Mouse (Mus musculus): ENCODE results near the gene Lrrc63. TPM values are rescaled to one million over a fixed set of nuclear protein-coding genes. Genes with fewer than 3 reads are reported as not detected.
"Not testable (repeated sequence)": the region's sequence is repeated elsewhere in the genome, so short reads cannot be mapped to it uniquely, and the experiment has no call there.

Lrrc63 gene
- total RNA-seq, 2 experiments from 2014 or later, result not detected

DNA sequence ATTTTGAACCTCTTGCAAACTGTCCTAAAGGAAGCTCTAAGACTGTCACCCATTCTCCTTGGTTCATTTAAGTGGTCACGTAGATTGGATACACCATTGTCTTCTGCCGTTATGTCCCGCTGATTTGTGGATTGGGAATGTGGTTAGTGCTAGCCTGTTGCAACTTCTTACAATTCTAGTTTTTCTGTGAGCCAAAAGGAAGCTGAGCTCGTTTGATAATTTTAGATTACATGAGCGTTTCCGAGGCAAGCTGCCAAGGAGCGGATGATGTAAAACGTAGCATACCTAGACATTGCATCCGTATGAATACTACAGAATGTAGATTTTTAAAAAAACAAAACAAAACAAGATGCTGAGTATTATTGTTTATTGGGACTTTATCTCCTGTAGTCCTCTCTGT is 17.5 kb upstream of the Lrrc63 start:
- intact Hi-C loops (cut with DNase I), result no loop called here
- peak; percentile 23 to 67 for DNase-seq (ENCODE audit: extremely low spot score in 1 of 2, low spot score in 2 of 2)

DNA sequence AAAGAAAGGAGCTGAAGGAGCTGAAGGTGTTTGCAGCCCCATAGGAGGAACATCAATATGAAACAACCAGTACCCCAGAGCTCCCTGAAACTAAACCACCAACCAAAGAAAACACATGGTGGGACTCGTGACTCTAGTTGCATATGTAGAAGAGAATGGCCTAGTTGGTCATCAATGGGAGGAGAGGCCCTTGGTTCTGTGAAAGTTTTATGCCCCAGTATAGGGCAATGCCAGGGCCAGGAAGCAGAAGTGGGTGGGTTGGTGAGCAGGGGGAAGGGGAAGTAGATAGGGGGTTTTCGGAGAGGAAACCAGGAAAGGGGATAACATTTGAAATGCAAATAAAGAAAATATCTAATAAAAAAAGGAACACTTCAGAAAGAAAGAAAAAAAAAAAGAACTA is 17.0 kb upstream of the Lrrc63 start:
- intact Hi-C loops (cut with DNase I), result not testable (repeated sequence)

DNA sequence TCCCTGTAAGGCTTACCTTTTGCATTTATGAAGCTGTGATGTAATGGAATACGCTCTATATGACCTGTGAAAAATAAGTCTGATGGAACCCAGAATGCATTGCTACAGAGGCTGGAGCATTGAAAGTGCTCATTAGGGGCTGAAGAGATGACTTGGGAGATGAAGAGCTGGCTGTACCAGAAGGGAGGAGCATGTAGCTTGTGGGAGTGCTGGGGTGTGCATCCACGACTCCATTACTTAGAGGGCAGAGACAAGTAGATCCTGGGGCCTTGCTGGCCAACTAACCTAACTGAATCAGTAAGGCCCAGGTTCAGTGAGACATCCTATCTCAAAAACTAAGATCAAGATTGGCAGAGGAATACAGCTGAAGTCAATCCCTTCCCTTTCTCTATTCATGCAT is 8.5 kb upstream of the Lrrc63 start:
- no peak for DNase-seq (ENCODE audit: extremely low spot score in 1 of 2, low spot score in 2 of 2)
- intact Hi-C loops (cut with DNase I), result no loop called here

More for the DNA sequence above, 17.0 kb upstream of the Lrrc63 start:
- not testable (repeated sequence) for DNase-seq (ENCODE audit: extremely low spot score in 1 of 2, low spot score in 2 of 2)

DNA sequence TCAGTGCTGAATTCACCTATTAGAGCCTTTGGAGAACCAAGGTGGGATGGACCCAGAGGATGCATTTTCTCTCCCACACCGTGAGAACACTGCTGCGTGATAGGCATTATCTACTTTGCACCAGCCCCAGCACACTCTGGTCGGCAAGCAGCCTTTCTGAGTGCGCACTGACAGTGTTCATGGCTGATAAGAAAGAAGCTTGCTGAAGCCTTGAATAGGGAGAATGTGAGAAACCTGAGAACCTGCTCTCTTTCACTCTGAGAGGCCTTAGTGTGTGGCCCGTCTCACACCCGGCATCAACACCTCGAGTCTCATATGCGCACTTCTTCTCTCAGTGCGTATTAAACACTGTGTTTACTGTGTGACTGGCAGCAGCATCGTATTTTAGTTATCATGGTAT is 7.8 kb upstream of the Lrrc63 start:
- intact Hi-C loops (cut with DNase I), result no loop called here
- DNase-seq (ENCODE audit: extremely low spot score in 1 of 2, low spot score in 2 of 2), result no peak

DNA sequence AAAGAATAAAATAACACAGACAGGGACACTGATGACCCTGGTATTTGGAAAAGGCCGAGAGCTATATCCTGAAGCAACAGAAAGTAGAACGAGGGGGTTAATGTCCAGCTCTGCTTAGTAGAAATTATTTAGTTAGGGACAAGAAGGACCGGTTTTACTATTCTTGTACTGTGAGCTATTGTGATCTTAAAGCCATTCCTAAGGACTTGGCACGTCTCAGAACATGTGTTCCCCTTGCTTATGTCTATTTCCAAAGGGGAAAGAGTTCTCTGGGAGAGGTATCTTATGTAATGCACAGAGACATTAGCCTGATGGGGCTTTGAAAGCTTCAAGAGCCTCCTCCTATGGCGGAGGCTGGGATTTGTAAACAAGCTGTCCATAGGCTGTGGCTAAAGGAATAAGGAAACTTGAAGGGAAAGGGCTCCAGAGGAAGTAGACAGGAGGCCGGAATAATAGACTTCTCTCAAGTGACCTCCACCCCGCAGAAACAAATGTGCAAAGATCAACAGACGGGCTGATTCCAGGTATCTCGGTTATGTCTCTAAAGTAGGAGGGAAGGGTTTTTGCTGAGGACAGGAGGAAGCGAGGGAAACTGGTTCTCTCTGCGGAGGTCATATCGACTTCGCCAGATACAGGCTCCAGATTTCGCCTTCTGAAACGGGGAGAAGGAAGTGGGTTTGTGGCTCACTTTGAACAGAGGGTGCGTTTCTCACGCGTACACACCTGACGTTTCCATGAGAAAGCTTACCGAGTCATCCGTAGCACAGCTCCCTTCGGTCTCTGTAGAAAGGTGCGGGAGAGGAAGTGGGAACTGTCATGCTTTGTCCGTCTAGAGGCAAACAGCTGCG is 5.7 kb upstream of the Lrrc63 start:
- intact Hi-C loops (cut with DNase I), result no loop called here
- no peak for DNase-seq (ENCODE audit: extremely low spot score in 1 of 2, low spot score in 2 of 2)

DNA sequence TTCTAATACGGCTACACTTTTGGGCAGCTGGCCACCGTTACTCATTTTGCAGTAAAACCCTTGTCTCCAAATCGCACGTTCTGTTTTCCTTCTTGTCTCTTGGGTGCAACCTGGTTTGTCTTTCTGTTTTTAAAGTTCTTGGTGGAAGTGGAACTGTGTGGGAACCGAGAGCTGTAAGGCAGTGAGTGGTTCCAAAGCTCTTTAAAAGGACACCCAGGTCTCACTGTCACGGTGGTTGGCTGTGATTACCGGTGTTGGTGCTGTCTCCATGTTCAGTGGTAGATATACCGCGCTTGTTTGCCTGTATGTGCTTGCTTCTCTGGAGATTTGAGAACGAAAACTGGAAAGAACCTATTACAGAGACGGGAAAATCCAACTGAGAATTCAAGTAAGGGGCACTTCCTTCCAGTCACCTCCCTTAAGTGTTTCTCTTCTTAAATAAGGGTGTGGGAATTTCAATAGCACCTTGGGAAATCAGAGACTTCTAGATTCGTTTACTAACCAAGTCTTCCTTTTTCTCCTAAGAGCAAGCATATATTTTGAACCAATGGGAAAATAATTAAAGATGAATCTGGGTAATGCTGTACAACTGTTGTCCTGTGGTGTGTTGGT is 749 bp upstream of the Lrrc63 start:
- intact Hi-C loops (cut with DNase I), result loop anchor here (5.0 kb wide), 1 partner anchor 64 kb away; no protein-coding TSS in a partner anchor
- no peak for DNase-seq (ENCODE audit: extremely low spot score in 1 of 2, low spot score in 2 of 2)

DNA sequence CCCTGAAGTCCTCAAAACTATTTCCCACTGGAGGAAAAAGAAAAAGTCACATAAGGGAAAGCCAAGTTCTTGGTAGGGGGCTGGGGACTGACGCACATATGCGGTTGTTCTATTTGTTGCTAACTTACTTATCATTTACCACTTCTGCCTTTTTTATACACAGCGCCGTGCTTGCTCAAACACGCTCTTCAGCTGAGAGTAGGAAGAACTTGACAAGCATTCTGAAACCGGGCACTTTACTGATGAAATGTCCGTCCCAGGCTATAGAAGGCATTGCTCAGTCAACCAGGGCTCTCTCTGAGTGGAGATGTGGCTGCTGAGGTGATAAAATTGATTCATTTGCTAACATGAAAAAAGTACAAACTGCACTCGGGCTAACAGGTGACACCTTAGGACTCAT is 9.0 kb downstream of the Lrrc63 start:
- DNase-seq (ENCODE audit: extremely low spot score in 1 of 2, low spot score in 2 of 2), result no peak
- intact Hi-C loops (cut with DNase I), result no loop called here

DNA sequence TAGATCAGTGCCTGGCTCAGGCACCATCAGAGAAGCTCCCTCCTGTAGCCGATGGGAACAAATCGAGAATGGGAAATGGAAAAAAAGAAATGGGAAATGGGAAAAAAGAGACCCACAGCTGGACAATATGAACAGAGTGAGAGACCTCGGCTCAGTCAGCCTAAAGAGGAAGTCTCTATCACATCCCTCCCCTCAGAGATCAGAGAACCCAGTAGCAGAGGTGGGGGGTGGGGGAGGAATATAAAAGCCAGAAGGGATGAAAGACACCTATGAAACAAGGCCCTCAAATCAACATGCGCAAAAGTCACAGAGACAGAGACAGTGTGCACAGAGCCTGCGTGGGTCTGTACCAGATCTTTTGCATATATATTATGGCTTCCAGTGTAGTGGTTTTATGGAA is 27.7 kb downstream of the Lrrc63 start:
- intact Hi-C loops (cut with DNase I), result no loop called here
- DNase-seq (ENCODE audit: extremely low spot score in 1 of 2, low spot score in 2 of 2), result no peak

DNA sequence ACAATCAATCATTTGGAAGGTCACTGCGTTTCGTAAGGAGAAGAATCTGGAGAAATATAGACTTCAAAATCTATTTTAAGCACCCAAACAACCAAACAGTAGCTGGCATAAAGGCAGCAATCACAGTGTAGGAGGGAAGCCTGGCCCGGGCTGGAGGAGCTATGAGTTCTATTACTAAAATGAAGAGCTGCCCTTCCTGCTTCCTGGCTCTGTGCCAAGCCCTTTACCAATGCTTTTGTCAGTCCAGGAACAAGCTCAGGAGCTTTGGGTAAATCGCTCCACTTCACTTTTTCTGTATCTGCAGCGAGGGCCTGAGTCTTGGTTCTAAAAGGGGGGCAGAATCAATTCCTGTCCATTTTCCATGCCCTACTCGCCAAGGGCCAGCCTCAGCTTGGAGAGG is 52.7 kb downstream of the Lrrc63 start:
- no peak for DNase-seq (ENCODE audit: extremely low spot score in 1 of 2, low spot score in 2 of 2)
- intact Hi-C loops (cut with DNase I), result no loop called here

DNA sequence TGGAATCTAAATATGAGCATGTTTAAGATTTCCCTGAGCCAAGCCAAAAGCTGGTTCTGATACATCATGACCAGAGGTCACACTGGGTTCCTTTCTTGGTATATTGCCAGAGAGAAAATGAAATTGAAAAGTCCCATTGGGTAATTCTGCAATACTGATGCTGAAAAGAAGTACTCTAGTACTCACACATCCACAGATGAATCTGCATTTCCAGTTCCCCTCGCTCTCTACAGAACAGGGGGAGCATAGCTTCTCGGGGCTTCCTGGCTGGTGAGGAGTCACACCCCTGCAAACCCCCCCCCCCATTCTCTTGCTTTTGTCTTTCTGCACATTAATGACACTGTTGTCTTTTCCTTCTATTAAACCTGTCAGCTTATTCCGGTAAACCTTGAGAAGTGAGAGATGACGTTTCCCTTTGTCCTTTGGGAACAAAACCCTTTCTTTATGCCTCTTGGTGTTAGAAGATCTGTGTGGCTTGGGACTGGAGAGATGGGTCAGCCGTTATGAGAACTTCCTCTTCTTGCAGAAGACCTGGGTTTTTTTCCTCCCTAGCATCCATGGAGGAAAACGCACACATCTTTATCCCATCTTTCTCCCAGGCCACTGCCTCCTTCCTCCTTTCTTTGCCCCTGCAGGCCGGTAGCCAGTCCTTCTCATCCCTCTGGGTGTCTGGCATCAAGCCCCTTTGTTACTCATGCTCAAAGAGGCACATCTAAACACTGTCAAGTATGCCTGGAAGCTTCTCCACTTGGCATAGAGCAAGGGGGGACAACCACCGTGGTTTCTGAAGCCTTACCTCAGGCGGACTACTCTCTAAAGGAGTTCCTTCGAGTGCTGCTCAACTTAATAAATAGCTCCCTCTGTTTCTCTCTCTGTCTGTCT is 55.1 kb downstream of the Lrrc63 start:
- no peak for DNase-seq (ENCODE audit: extremely low spot score in 1 of 2, low spot score in 2 of 2)

DNA sequence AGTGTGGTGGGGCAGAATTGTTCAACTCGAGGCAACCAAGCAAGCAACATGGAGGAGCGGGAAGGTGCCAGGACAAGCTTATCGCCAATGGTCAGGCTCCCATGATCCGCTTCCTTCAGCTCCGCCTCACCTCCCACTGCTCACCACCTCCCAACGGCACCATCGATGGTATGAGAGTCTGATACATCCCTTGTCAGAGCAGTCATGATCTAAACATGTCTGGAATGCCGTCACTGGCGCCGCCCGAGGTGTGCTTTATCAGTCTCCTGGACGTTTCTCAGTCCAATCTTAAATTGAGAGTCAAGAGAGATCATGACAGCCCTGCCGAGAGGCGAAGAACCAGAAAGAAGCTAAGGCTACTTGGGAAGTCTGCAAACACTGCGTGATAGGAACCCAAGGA is 59.6 kb downstream of the Lrrc63 start:
- DNase-seq (ENCODE audit: extremely low spot score in 1 of 2, low spot score in 2 of 2), result no peak
- intact Hi-C loops (cut with DNase I), result no loop called here

More for the DNA sequence above, 55.1 kb downstream of the Lrrc63 start:
- intact Hi-C loops (cut with DNase I), result no loop called here

DNA sequence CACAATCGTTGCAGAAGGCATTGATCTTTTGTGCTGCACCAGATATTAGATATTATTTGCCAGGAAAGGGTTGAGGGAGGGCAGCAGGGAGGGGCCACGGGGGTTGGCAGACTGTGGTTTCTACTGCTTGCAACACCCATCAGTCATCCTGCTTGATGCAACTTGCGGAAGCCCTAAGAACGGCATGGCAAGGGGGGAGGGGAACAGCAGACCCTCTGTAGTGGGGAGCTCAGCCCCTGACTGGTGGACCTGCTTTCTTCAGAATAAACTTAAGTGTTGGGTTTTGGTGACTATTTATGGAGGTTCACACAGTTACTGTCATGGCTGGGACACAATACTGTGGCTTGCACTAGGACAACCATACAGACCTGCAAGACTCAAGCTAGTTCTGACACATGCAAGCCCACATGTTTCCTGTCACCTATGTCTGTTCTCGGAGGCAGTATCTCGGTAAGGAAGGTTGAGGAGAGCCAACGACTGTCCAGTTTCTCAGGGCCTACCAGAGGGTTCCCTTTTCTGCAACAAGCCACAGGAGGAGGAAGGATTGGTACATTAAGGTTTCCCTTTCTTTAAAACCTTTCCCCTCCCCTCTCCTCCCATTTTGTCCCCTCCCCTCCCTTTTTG is 61.2 kb downstream of the Lrrc63 start:
- intact Hi-C loops (cut with DNase I), result loop anchor here (5.0 to 10.0 kb wide), 2 partner anchors 63 to 265 kb away; partner anchors contain the start of genes Lcp1 and Lrrc63
- no peak for DNase-seq (ENCODE audit: extremely low spot score in 1 of 2, low spot score in 2 of 2)

DNA sequence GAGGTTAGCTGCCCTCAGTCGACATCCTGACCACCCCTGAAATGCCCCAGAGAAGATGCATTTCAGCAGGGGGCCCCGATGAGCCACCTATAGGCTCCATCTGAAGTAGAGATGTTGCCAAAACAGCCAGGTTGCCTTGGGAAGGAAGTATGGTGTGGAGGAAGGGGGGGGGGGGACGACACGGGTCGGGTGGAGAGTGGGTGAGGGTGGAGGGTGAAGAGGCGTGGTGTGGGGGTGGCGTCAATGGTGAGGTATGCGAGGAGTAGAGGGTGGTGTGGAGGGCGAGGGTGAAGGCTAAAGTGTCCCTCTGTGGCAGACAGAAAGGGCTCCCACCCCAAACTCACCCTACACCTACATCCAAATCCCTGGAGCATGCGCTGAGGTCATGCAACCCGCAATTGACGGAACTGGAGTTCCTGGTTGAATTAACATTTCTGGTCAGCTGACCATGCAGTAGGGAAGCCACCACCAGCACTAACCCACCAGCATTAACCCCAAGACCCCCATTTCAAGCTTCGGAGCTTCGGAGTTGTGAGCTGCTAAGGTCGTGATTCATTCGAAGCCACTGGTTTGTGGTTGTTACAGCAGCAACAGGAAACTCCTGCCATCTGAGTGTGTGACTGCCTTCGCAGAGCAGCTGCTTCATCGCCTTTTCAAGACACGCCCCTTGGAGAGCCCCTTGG is 62.1 kb downstream of the Lrrc63 start:
- intact Hi-C loops (cut with DNase I), result loop anchor here (5.0 to 10.0 kb wide), 2 partner anchors 64 to 266 kb away; partner anchors contain the start of genes Lcp1 and Lrrc63
- DNase-seq (ENCODE audit: extremely low spot score in 1 of 2, low spot score in 2 of 2), result no peak

DNA sequence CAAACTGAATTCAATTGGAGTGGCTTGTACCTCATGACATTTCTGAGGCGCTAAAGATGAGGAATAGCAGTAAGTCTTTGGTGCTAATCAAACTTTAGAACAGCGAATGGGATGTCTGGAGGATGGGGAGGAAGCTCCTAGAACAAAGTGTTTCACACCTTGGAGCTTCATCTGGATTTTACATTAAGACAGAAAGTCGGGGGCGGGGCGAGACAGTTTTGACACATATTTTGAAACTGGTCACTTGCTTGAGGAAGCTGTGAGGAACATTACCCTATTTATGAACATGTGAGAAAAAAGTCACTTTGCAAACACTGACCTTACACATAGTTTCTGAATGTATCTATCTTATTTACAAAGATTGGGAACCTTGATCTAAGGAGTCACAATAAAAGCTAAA is 65.5 kb downstream of the Lrrc63 start:
- DNase-seq (ENCODE audit: extremely low spot score in 1 of 2, low spot score in 2 of 2), result no peak
- intact Hi-C loops (cut with DNase I), result loop anchor here (5.0 to 10.0 kb wide), 2 partner anchors 67 to 270 kb away; partner anchors contain the start of genes Lcp1 and Lrrc63

DNA sequence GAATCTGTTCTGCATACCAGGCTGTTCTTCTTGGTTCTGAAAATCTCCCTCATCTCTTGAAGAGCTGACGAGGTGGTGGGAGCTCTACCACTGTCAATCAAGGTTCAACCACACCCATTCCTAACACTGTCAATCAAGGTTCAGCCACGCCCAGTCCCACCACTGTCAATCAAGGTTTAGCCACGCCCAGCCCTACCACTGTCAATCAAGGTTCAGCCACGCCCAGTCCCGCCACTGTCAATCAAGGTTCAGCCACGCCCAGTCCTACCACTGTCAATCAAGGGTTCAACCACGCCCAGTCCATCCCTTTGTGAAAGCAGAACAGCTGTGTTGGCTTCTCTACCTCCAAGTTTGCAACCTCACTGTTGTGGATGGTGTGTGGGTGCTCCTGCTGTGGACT is 66.2 kb downstream of the Lrrc63 start:
- intact Hi-C loops (cut with DNase I), result loop anchor here (10.0 kb wide), 1 partner anchor 270 kb away; no protein-coding TSS in a partner anchor
- no peak for DNase-seq (ENCODE audit: extremely low spot score in 1 of 2, low spot score in 2 of 2)

DNA sequence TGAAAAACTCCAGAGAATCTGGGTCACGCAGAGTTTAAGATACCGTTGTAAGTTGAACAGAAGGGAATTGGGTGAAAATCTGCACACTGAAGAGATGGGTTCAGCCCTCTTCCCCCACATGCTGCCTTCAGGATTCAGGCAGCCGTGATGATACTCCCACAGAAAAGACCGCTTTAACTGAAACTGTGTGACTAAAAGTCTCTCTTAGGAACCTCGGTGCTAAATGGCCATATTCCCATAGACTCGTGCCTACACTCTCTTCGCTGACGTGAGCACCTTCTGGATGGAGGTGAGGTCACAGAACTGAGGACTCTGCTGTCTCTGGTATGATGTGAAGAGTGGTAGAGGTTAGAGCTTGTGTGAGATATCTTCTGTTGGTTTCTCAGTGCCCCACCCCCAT is 66.7 kb downstream of the Lrrc63 start:
- intact Hi-C loops (cut with DNase I), result loop anchor here (10.0 kb wide), 1 partner anchor 271 kb away; no protein-coding TSS in a partner anchor
- DNase-seq (ENCODE audit: extremely low spot score in 1 of 2, low spot score in 2 of 2), result no peak

DNA sequence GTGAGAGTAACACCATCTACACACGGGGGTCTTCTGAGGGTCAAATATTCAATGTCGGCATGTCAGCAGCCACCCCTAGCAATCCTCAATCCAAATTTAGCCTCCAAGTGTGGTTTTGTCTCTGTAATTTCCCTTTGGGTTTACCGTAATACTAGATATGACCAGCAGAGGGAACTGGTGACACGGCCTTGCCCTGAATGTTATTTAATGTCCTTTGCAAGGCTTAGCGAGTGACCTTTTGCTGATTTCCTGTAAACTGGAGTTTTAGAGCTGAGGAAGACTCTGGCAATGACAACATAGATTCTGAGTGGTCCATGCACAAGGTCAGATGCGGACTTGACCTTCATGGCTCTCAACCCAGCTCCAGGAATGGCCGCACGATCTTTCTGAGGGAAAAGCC is 70.1 kb downstream of the Lrrc63 start:
- DNase-seq (ENCODE audit: extremely low spot score in 1 of 2, low spot score in 2 of 2), result peak in 1 of 2 experiments; percentile 24
- intact Hi-C loops (cut with DNase I), result loop anchor here (10.0 kb wide), 1 partner anchor 274 kb away; no protein-coding TSS in a partner anchor

DNA sequence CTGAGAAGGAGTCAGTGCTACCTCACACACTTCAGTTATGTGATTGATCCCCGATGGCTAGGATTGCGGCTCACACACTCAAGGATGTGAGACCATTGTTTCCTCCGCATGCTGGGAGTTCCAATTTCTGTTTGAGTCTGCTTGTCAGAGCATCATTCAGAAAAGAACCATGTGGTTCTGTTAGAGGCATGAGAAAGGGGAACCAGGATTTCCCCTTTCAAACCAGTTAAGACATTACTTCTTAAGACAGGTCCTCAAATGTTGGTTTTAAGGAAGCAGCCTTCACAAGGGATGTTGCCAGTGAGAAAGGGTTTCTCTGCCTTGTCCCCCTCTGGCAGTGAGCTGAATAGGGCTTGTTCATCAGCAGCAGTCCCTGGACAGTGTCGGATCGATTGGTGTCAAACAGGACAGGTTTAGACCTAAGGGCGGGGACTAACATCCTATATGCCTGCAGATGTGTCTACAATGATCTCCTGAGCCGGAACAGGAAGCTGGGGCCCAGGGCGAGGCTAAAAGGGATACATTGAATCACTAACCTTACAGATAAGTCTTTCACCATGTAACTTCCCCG is 73.7 kb downstream of the Lrrc63 start:
- DNase-seq (ENCODE audit: extremely low spot score in 1 of 2, low spot score in 2 of 2), result no peak
- intact Hi-C loops (cut with DNase I), result loop anchor here (10.0 kb wide), 1 partner anchor 668 kb away; no protein-coding TSS in a partner anchor

All from left cerebral cortex, postnatal 10 days (tissue).